Mouse (Mus musculus) heart, embryonic 12.5 days (tissue): ENCODE data around the gene Dzip1l. TPM values are rescaled to one million over a fixed set of nuclear protein-coding genes. Genes with fewer than 3 reads are reported as not detected.

ENCODE experiments used
- ATAC-seq: fragments of 200-750 bp; cut with Nextera tagmentation; 2 replicates; pipeline ENCODE4 v1.8.0; 2017; ENCODE audit warnings: moderate TSS enrichment, moderate library complexity; ENCODE audit not compliant: insufficient number of reproducible peaks, low FRiP score
- H3K27ac ChIP-seq: fragments of 300-500 bp; sonication (generic); 2 replicates; pipeline ENCODE4 v1.5.1; 2016; ENCODE audit warnings: mild to moderate bottlenecking, moderate library complexity; ENCODE audit not compliant: poor library complexity, severe bottlenecking
- H3K27me3 ChIP-seq: fragments of 300-500 bp; sonication (generic); replicated peaks from 2 replicates; pipeline ENCODE4 v1.6.1; 2016; ENCODE audit warnings: mild to moderate bottlenecking, moderate library complexity
- H3K36me3 ChIP-seq: fragments of 300-500 bp; sonication (generic); 2 replicates; pipeline ENCODE4 v1.6.1; 2016; ENCODE audit warnings: mild to moderate bottlenecking, moderate library complexity
- H3K4me1 ChIP-seq: fragments of 300-500 bp; sonication (generic); replicated peaks from 2 replicates; pipeline ENCODE4 v1.6.1; 2016; ENCODE audit warnings: mild to moderate bottlenecking
- H3K4me2 ChIP-seq: fragments of 300-500 bp; sonication (generic); 2 replicates; pipeline ENCODE4 v1.6.1; 2016; ENCODE audit warnings: mild to moderate bottlenecking, moderate library complexity
- H3K4me3 ChIP-seq: fragments of 300-500 bp; sonication (generic); 2 replicates; pipeline ENCODE4 v1.5.1; 2016; ENCODE audit warnings: mild to moderate bottlenecking
- H3K9ac ChIP-seq: fragments of 300-500 bp; sonication (generic); 2 replicates; pipeline ENCODE4 v1.6.1; 2016; ENCODE audit warnings: mild to moderate bottlenecking, moderate library complexity
- H3K9me3 ChIP-seq: fragments of 300-500 bp; sonication (generic); replicated peaks from 2 replicates; pipeline ENCODE4 v1.6.1; 2016; ENCODE audit warnings: mild to moderate bottlenecking, moderate library complexity
- WGBS: fragments of 180-500 bp; shearing (Covaris S2); methylation state at CpG from one replicate; pipeline ENCODE4 v1.1.7; 2016; 5-methylcytosine and 5-hydroxymethylcytosine counted together
- polyA plus RNA-seq: library from polyadenylated mRNA; unstranded; fragments of >200 nt; fragmentation: Nextera tagmentation; extraction: Ambion mirVana; gene quantifications from 2 replicates; pipeline ENCODE4 v1.2.1, GENCODE M21; 2016

Dzip1l gene
- polyA plus RNA-seq, 1 experiment from 2014 or later: 20.5 TPM

- Histone ChIP-seq H3K9me3 (no peaks in the 10 kb centered on the region), H3K9ac (no peak overlapping the region), H3K4me1 (0 out of 2 replicates have a peak, but pooled peaks cover 2% of the 10 kb centered on the region), H3K27me3 (no peaks in the 10 kb centered on the region), H3K4me3 (no peak overlapping the region), H3K27ac (no peak overlapping the region), H3K4me2 (no peak overlapping the region), H3K36me3 (no peaks in the 10 kb centered on the region)
- ATAC-seq: no peak
- 78% methylated on average over 7 of the region's 7 CpGs for WGBS
Observed at GRCm38 (mm10) chr9:99690386-99690785, 61.1 kb downstream of the Dzip1l start.

DNA sequence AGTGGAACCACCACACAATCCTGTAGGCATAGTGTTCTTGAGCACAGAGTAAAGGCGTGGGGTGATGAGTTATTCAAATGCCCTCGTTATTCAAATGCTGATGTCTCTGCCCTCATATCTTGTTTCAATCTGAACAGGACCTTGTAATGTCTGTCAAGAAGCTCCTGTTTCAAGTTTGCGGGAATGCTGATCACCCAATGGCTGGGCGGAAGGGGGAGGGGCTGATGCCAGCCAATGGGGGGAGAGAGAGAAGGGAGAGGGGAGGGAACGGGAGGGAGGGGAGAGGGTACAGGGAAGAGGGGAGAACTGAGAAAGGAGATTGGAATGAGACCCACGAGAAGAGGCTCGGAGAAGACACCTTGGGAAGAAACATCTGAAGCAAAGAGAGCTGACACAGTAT is 65.7 kb downstream of the Dzip1l start:
- WGBS: 56% methylated on average over 7 of the region's 7 CpGs

GRCm38 (mm10) chr9:99699752-99700389 is 70.6 kb downstream of the Dzip1l start:
- 74% methylated on average over 2 of the region's 2 CpGs for WGBS
- H3K27me3 ChIP-seq: no peaks in the 10 kb centered on the region
- 0 out of 2 replicates have a peak, but pooled peaks cover 4% of the 10 kb centered on the region for H3K9me3 ChIP-seq
- no peak overlapping the region for H3K27ac ChIP-seq
- ATAC-seq: no peak
- 0 out of 2 replicates have a peak, but pooled peaks cover 3% of the 10 kb centered on the region for H3K4me1 ChIP-seq
- H3K9ac ChIP-seq: no peak overlapping the region
- H3K4me3 ChIP-seq: no peak overlapping the region
- H3K4me2 ChIP-seq: no peak overlapping the region
- H3K36me3 ChIP-seq: no peaks in the 10 kb centered on the region

More for the DNA sequence above, 65.7 kb downstream of the Dzip1l start:
- 0 out of 2 replicates have a peak, but pooled peaks cover 4% of the 10 kb centered on the region for H3K9me3 ChIP-seq
- H3K4me1 ChIP-seq: no peaks in the 10 kb centered on the region
- no peak for ATAC-seq
- no peaks in the 10 kb centered on the region for H3K27me3 ChIP-seq
- no peak overlapping the region for H3K4me3 ChIP-seq
- H3K9ac ChIP-seq: no peak overlapping the region
- no peak overlapping the region for H3K4me2 ChIP-seq
- H3K27ac ChIP-seq: no peak overlapping the region
- H3K36me3 ChIP-seq: no peaks in the 10 kb centered on the region

GRCm38 (mm10) chr9:99701187-99701586 is 71.9 kb downstream of the Dzip1l start:
- no peaks in the 10 kb centered on the region for H3K27me3 ChIP-seq
- H3K36me3 ChIP-seq: no peaks in the 10 kb centered on the region
- no peak for ATAC-seq
- no peak overlapping the region for H3K9ac ChIP-seq
- 0 out of 2 replicates have a peak, but pooled peaks cover 4% of the 10 kb centered on the region for H3K9me3 ChIP-seq
- no peak overlapping the region for H3K27ac ChIP-seq
- no peak overlapping the region for H3K4me3 ChIP-seq
- H3K4me2 ChIP-seq: no peak overlapping the region
- 0 out of 2 replicates have a peak, but pooled peaks cover 3% of the 10 kb centered on the region for H3K4me1 ChIP-seq
- 78% methylated on average over 2 of the region's 2 CpGs for WGBS

DNA sequence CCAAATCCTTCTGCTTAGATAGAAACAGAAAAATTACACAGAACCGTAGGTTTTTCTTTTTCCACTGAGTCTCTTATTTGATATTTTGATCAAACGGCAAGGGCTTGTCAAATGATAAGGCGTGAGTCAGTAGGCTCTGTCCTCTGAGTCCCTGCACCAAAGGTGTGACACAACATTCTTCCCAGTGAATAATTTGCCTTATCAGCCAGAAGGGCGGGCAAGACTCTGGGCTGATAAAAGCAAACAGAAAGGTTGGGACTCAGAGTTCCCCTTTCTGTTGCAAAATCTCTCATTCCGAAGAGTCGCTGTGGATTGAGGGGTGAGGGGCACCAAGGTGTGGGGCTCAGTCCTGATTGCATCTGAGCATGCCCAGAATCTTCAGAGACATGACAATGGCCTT is 72.9 kb downstream of the Dzip1l start:
- ATAC-seq: no peak
- H3K9ac ChIP-seq: no peak overlapping the region
- no peaks in the 10 kb centered on the region for H3K27me3 ChIP-seq
- H3K4me1 ChIP-seq: 0 out of 2 replicates have a peak, but pooled peaks cover 3% of the 10 kb centered on the region
- no peak overlapping the region for H3K4me2 ChIP-seq
- WGBS: 59% methylated on average over 6 of the region's 6 CpGs
- H3K36me3 ChIP-seq: no peaks in the 10 kb centered on the region
- H3K9me3 ChIP-seq: 0 out of 2 replicates have a peak, but pooled peaks cover 2% of the 10 kb centered on the region
- H3K27ac ChIP-seq: no peak overlapping the region
- H3K4me3 ChIP-seq: no peak overlapping the region

DNA sequence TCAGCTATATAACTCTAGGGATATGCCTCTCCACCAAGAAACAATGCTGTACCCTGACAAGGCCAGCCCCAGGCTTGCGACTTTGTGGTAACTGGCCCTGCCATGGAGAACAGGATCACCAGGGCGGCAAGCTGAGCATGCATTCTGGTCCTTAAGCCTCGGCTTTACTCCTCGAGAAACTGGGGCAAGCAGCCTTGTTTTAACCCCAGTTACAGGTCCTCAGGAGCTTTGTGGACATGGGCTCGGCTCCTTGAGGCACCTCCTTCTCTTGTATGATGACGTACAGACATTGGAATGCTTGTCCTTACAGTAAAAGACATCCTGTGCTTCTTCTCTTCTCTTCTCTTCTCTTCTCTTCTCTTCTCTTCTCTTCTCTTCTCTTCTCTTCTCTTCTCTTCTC is 74.4 kb downstream of the Dzip1l start:
- 75% methylated on average over 6 of the region's 6 CpGs for WGBS
- Histone ChIP-seq H3K27ac (no peak overlapping the region), H3K4me1 (0 out of 2 replicates have a peak, but pooled peaks cover 3% of the 10 kb centered on the region), H3K9ac (no peak overlapping the region), H3K27me3 (no peaks in the 10 kb centered on the region), H3K9me3 (no peaks in the 10 kb centered on the region), H3K4me2 (no peak overlapping the region), H3K4me3 (no peak overlapping the region), H3K36me3 (no peaks in the 10 kb centered on the region)
- ATAC-seq: no peak

- H3K9ac ChIP-seq: no peak overlapping the region
- WGBS: 82% methylated on average over 6 of the region's 6 CpGs
Observed at GRCm38 (mm10) chr9:99706264-99706663, 77.0 kb downstream of the Dzip1l start.

DNA sequence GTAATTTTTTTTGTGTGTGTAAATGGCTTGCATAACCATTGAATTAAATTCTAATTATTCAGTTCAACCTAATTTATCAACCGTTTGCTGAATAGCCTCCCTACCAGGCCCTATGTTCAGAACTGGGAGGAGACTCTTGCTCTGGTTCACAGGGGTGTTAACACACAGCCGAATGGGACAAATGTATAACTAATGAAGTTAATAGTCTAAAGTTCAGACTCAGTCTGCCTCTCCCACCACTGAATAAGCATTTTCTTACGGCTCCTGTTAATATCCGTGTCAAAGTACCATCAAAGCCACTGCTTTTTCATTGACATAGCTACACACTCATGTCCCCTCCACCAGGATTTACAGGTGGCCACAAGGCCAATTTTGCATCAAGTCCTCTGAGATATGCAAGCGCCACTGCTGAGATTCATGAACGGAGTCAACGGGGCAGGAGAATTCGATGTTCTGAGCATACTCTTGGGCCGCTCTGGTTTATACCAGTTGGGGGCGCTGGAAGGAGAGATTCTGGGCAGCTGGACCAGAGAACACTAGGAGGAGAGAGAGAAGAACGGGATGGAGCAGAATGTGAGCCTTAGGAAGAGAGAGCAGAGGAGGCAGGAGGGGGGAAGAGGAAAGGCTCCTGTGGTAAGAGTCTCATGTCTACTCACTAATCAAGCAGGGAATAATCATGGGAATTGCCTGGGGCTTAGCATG is 78.3 kb downstream of the Dzip1l start:
- H3K4me3 ChIP-seq: no peak overlapping the region
- H3K4me1 ChIP-seq: 0 out of 2 replicates have a peak, but pooled peaks cover 3% of the 10 kb centered on the region
- no peaks in the 10 kb centered on the region for H3K9me3 ChIP-seq
- no peak overlapping the region for H3K27ac ChIP-seq
- no peak overlapping the region for H3K4me2 ChIP-seq
- H3K36me3 ChIP-seq: no peaks in the 10 kb centered on the region
- no peak overlapping the region for H3K9ac ChIP-seq
- no peak for ATAC-seq
- no peaks in the 10 kb centered on the region for H3K27me3 ChIP-seq
- 70% methylated on average over 11 of the region's 11 CpGs for WGBS

More at GRCm38 (mm10) chr9:99706264-99706663, 77.0 kb downstream of the Dzip1l start:
- H3K4me3 ChIP-seq: no peak overlapping the region
- H3K4me1 ChIP-seq: 0 out of 2 replicates have a peak, but pooled peaks cover 3% of the 10 kb centered on the region
- no peaks in the 10 kb centered on the region for H3K36me3 ChIP-seq
- no peaks in the 10 kb centered on the region for H3K9me3 ChIP-seq
- ATAC-seq: no peak
- H3K4me2 ChIP-seq: no peak overlapping the region
- no peaks in the 10 kb centered on the region for H3K27me3 ChIP-seq
- H3K27ac ChIP-seq: no peak overlapping the region

DNA sequence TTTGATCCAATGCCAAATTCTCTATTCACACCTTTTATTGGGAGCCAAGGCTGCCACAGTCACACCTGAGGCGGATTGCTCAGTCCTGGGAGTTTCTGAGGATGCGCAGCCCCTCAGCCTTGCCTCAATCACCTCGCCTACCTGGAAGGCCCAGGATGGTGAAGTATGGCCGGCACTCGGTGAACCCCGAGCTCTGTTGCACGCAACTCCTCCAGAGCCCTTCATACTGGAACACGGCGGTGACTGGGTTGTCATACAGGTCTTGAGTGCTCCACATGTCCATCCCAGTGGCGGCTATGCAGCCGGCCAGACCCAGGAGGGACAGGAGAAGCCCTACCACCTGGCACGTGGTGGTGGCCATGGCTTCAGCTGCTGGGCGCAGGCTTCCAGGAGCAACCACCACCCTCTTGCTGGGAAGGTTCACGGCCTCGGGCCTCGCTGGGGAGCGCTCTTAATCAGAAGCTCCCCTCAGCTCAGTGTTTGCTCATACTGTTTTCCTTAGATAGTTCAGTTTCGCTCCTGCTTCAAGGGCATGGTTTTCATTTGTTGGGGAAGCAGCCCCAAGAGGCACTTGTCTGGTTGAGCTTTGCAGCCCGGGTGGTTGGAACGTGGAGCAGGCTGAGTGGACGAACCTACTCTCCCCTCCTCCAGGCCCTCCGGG is 80.4 kb downstream of the Dzip1l start:
- Histone ChIP-seq H3K9me3 (no peaks in the 10 kb centered on the region), H3K4me1 (no peaks in the 10 kb centered on the region), H3K27me3 (no peaks in the 10 kb centered on the region), H3K27ac (no peak overlapping the region), H3K9ac (no peak overlapping the region), H3K36me3 (no peaks in the 10 kb centered on the region), H3K4me3 (no peak overlapping the region), H3K4me2 (no peak overlapping the region)
- WGBS: 77% methylated on average over 22 of the region's 22 CpGs
- no peak for ATAC-seq

- H3K4me1 ChIP-seq: no peaks in the 10 kb centered on the region
- no peak overlapping the region for H3K4me3 ChIP-seq
- no peaks in the 10 kb centered on the region for H3K9me3 ChIP-seq
- H3K36me3 ChIP-seq: no peaks in the 10 kb centered on the region
- WGBS: 75% methylated on average over 4 of the region's 4 CpGs
- H3K27me3 ChIP-seq: no peaks in the 10 kb centered on the region
- no peak for ATAC-seq
- H3K9ac ChIP-seq: no peak overlapping the region
- H3K27ac ChIP-seq: no peak overlapping the region
- no peak overlapping the region for H3K4me2 ChIP-seq
Observed at GRCm38 (mm10) chr9:99710297-99710696, 81.0 kb downstream of the Dzip1l start.

- Histone ChIP-seq H3K9ac (no peak within 1 kb of the TSS), H3K4me3 (no peak within 1 kb of the TSS), H3K36me3 (no peaks in the 10 kb centered on the region), H3K9me3 (no peaks in the 10 kb centered on the region), H3K27me3 (no peaks in the 10 kb centered on the region), H3K4me1 (no peaks in the 10 kb centered on the region), H3K27ac (no peak within 1 kb of the TSS), H3K4me2 (no peak within 1 kb of the TSS)
- 83% methylated on average over 14 of the region's 14 CpGs for WGBS
- no peak for ATAC-seq
Observed at GRCm38 (mm10) chr9:99717134-99717533, 87.8 kb downstream of the Dzip1l start, which contains the start of gene Cldn18. Cldn18 (minus strand) TSS chr9:99717267.
